ENCODE assay signal across 25 mouse cellular contexts in genomic region chr7:83796177-83796576, GRCm38 (mm10). TPM values are rescaled to one million over a fixed set of nuclear protein-coding genes. Genes with fewer than 3 reads are reported as not detected.
"Had no signal": no experiment of that assay in that cellular context is flagged by ENCODE, and none has a peak within 500 bp of the region (broad histone marks: within the 10 kb centered on the region; RNA-seq: fewer than 3 reads in every experiment).

No protein-coding gene starts in this region.

- ATAC-seq: liver, embryonic 12.5 days; midbrain, embryonic 13.5 days; midbrain, embryonic 16.5 days had no signal

- DNase-seq: kidney, adult 9 months; kidney, postnatal 14 days; kidney, postnatal 4 days; liver; lung, adult 18-20 months; lung, postnatal 10 days; lung, postnatal 36 days; retina, postnatal 1 day; right cerebral cortex, postnatal 25 days; spleen, adult 18-20 months; thymus, postnatal 25 days had no signal

- H3K36me3 ChIP-seq: limb, embryonic 10.5 days; limb, embryonic 13.5 days; liver, embryonic 12.5 days; liver, embryonic 15.5 days; lung, embryonic 15.5 days; midbrain, embryonic 10.5 days; midbrain, embryonic 13.5 days; neural tube, embryonic 13.5 days had no signal

- H3K9ac ChIP-seq: limb, embryonic 13.5 days; liver, embryonic 12.5 days; liver, embryonic 15.5 days; lung, embryonic 15.5 days; midbrain, embryonic 13.5 days; neural tube, embryonic 13.5 days had no signal

- H3K4me2 ChIP-seq: limb, embryonic 13.5 days; liver, embryonic 12.5 days; liver, embryonic 15.5 days; lung, embryonic 15.5 days; midbrain, embryonic 13.5 days; neural tube, embryonic 13.5 days had no signal

- H3K9me3 ChIP-seq: limb, embryonic 10.5 days; limb, embryonic 13.5 days; liver, embryonic 12.5 days; liver, embryonic 15.5 days; lung, embryonic 15.5 days; megakaryocyte, embryonic 14.5 days; midbrain, embryonic 10.5 days; midbrain, embryonic 13.5 days; neural tube, embryonic 13.5 days had no signal

- H3K4me3 ChIP-seq: limb, embryonic 10.5 days; limb, embryonic 13.5 days; liver, embryonic 12.5 days; liver, embryonic 15.5 days; lung, embryonic 15.5 days; megakaryocyte, embryonic 14.5 days; midbrain, embryonic 10.5 days; midbrain, embryonic 13.5 days; myocyte; neural tube, embryonic 13.5 days had no signal

- H3K4me1 ChIP-seq: liver, embryonic 15.5 days had no signal

- H3K27ac ChIP-seq: limb, embryonic 10.5 days; liver, embryonic 12.5 days; liver, embryonic 15.5 days; lung, embryonic 15.5 days; midbrain, embryonic 10.5 days; midbrain, embryonic 13.5 days; neural tube, embryonic 13.5 days had no signal

- H3K27me3 ChIP-seq: limb, embryonic 13.5 days; liver, embryonic 15.5 days; lung, embryonic 15.5 days; midbrain, embryonic 13.5 days; neural tube, embryonic 13.5 days had no signal

RNA-seq across cellular contexts. Expression of gene Cfap161, which starts 1.5 kb away (rescaled TPM):
- total RNA-seq: monocyte, adult 5-6 weeks; neutrophil, adult 5-6 weeks had no signal
- polyA plus RNA-seq: liver, embryonic 12.5 days; liver, embryonic 15.5 days; neural tube, embryonic 13.5 days; stomach, embryonic 16.5 days had no signal
